Mouse (Mus musculus): ENCODE measurements around the gene Smco2.

- TF ChIP-seq CTCF (IDR thresholded peaks at IDR 0.05; ENCODE audit: low read depth) (no peak), EP300 (IDR thresholded peaks at IDR 0.05; ENCODE audit: low read depth) (no peak)
Observed at GRCm38 (mm10) chr6:146917396-146917795, 67.5 kb downstream of the Smco2 start.
